Mouse (Mus musculus) embryo, embryonic 10 days (tissue): Measurements from ENCODE around the gene C4bp.
"Not testable (repeated sequence)": the region's sequence is repeated elsewhere in the genome, so short reads cannot be mapped to it uniquely, and the experiment has no call there.

Experiments
- DNase-seq: peaks from one replicate; pipeline ENCODE4 v3.0.0-alpha.2; 2015; ENCODE audit warnings: low spot score

The C4bp gene

GRCm38 (mm10) chr1:130661454-130661853 is at the start of gene C4bp:
Gene C4bp (minus strand): TSS chr1:130661632.
- DNase-seq = no peak

GRCm38 (mm10) chr1:130710283-130711080 is 49.0 kb upstream of the C4bp start:
- no peak for DNase-seq

DNA sequence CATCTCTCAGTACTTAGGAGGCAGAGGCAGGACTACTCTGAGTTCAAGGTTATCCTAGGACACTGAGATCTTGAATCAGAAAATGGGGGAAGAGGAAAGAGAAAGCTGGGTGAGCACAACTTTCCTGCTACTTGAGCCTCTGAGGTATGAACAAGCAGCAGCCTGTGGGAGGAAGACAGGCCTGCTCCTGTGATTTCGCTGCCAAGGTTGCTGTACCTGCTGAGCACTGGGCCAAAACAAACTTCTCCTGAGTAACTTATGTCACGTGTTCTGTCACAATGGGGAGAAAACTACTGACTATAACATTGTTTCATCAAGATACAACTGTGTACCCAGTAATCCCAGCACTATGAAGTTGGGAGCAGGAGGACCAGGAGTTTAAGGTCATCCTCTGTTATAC is 42.2 kb upstream of the C4bp start:
- DNase-seq = no peak

DNA sequence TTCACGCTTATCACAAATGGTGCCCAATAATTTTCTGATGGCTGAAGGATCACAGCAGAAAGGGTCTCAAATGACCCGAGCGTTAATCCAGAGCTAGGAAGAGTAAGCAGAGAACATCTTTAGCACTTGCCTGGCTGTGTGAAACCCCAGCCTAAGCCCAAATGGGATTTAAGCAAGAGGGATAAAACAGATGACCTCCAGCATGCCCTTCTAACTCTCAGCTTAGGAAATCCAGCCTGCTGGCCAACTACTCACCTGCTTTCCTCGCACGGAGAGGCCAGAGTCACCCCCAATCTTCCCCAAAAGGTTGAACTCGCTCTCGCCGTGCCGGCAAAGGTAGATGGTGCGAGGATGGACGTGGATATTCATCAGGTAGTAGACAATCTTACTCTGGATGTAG is 40.5 kb upstream of the C4bp start:
- no peak for DNase-seq

GRCm38 (mm10) chr1:130699937-130700633 is 38.7 kb upstream of the C4bp start:
- no peak for DNase-seq

- DNase-seq = no peak
Measured at GRCm38 (mm10) chr1:130698601-130699000, 37.2 kb upstream of the C4bp start.

- DNase-seq = no peak
Measured at GRCm38 (mm10) chr1:130683905-130684304, 22.5 kb upstream of the C4bp start.

DNA sequence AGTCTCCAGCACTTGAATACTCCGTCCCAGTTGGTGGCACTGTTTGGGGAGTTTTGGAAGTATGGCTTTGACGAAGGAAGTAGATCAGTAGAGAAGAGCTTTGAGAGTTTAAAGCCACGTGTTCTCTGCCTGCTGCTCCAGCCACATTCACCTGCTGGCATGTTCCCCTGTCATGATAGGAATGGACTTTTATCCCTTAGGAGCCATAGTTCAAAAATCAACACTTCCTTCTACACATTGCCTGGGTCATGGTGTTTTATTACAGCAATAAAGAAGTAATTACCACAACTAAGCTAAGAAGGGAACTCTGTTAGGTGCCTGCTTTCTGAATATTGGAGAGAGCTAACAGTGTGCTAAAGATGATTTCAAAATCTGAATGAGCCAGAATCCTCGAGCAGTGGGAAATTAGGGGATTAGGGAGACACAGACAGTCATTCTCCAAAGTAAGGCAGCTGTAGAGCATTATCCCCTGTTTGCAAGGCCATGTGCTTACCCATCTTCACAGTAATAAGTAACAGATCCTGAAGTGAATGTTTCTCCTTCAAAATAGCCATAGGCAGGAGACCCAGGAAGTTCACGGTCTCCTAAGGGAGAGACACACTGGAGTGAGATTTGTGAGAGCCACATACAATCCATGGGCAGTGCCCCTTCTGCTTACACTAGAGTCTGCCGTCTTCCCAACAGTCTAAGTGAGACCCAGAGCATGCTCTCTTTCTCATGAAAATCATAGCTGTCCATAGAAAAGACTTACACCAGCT is 20.4 kb upstream of the C4bp start:
- no peak for DNase-seq

- no peak for DNase-seq
Measured at GRCm38 (mm10) chr1:130681075-130681474, 19.6 kb upstream of the C4bp start.

DNA sequence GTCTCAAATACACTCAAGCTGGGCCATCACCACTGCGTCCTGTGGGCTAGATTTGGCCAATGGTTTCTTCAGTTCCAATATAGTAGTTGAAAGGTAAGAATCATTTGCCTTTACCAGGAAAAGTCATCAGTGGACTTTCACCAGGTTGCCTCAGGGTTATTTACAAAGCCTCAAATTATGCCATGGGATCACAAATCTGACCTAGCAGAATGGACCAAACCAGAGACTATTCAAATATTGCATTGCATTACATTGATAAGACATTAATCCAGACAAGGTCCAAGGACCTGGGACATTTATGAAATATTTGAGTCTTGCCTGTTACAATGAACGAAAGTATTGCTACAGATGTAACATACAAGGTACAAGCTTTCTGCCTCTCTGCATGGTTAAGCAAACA is 17.1 kb upstream of the C4bp start:
- DNase-seq = no peak

GRCm38 (mm10) chr1:130663576-130663975 is 2.1 kb upstream of the C4bp start:
- DNase-seq = not testable (repeated sequence)

DNA sequence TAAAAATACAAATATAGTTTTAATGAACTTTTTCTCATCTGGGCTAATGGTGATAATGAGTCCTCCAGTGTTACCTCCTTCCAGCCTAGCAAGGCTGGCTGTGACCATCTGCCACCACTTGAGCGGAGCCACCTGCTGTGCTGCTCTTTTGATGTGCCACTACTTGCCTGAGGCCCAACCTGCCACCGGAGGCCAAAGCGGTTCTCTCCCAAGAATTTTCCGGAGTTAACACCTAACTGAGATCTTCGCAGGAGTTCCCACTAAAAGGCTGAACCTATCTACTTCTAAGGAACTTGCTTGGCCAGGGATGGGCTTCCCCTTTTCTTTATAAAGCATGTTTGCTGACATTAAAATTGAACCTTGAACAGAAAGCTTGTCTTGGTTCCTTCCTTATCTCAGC is 1.8 kb downstream of the C4bp start:
- DNase-seq = not testable (repeated sequence)

DNA sequence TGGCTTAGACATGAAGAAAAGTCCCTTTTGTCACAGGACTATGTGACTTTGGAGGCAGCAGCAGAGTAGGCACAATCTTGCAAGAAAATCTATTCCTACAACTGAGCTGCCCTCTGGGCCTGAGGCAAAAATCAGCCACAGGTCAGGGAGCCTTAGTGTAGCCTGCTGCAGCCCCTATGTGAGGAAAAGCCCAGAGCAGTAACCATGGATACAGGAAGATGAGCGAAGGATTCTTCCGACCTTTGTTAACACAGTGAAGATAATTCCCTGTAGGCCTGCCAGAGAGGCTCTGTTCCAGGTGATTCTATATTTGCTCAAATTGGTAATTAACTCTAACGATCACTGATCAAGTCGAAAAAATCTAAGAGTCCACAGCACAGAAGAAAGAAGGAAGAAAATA is 17.3 kb downstream of the C4bp start:
- DNase-seq = no peak

GRCm38 (mm10) chr1:130640967-130641366 is 20.5 kb downstream of the C4bp start:
- DNase-seq = no peak

DNA sequence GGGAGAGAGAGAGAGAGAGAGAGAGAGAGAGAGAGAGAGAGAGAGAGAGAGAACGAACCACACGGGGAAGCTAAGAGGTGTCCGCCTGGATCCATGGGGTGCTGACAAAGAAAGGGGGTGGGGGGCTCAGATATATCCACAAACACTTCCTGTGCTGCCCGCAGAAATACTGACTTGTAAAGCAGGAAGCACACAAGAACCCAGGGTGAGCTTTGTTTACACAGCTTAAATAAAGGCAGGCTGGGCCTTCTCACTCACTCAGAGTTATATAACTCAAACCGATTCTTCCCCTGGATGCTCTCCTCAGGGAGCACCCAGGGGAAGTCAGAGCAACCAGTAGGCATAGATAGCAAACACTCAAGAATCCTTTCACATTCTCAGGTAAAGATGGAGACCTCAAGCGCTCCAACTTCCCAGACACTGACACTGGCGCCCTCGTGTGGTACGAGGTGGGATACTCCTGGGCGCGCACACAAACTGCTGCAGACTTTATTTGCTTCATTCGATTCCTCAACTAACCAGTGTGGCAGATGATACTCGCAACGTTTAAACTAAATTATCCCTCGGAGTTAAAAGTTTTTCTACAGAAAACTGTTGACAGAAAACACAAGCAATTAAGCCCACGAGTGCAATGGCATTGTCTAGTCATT is 27.5 kb downstream of the C4bp start:
- DNase-seq = peak; percentile 84

DNA sequence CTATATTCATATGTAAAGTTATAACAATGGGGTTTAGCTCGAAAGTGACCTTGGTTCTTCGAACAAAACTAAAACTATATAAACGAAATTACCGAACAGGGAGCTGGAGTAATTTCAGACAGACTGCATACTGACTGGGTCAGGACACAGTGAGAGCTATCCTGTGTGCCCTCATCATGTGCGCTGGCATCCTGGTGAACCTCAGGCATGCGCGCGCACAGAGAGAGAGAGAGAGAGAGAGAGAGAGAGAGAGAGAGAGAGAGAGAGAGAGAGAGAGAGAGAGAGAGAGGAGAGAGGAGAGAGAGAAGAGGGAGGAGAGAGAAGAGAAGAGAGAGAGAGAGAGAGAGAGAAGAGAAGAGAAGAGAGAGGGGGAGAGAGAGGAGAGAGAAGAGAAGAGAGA is 28.1 kb downstream of the C4bp start:
- DNase-seq = no peak

- no peak for DNase-seq
Measured at GRCm38 (mm10) chr1:130629521-130629920, 31.9 kb downstream of the C4bp start, which contains the start of gene Zp3r. Gene Zp3r (minus strand): TSS chr1:130629621.

- DNase-seq = no peak
Measured at GRCm38 (mm10) chr1:130596291-130596690, 65.1 kb downstream of the C4bp start.

DNA sequence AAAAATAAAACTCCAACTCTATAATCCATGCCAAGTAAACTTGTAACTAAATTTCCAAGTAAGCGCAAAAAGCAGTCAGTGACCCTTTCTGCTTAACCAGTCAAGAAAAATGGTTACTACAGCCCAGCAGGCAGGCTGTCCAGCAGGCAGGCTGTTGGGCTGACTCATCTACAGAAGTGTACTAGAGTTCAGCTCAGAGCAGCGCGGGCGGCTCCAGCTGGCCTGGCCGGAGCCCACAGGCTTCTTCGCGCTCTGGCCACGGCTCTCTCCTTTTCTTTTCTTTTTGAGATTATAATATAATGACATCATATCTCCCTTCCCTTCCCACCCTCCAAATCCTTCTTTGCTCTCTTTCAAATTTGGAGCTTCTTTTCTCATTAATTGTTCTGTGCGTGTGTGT is 72.8 kb downstream of the C4bp start:
- no peak for DNase-seq
